Mouse (Mus musculus): ENCODE data around the gene Fam169b.

- TF ChIP-seq CTCF (IDR thresholded peaks at IDR 0.05; ENCODE audit: borderline replicate concordance, insufficient read depth, low read length) (no peak), POLR2A (IDR thresholded peaks at IDR 0.05; ENCODE audit: low read depth, low read length) (no peak)
Observed at GRCm38 (mm10) chr7:68286526-68287481, 13.2 kb downstream of the Fam169b start.
